Mouse (Mus musculus): ENCODE data around the gene H2-K1.
A peak's percentile ranks its signal among the peaks of the same experiment; 100 is the strongest.
"Not testable (repeated sequence)": the region's sequence is repeated elsewhere in the genome, so short reads cannot be mapped to it uniquely, and the experiment has no call there.

The H2-K1 gene

GRCm38 (mm10) chr17:33982136-33982535 lies 18.0 kb downstream of the H2-K1 start:
- DNase-seq (ENCODE audit: low read depth, low spot score) = not testable (repeated sequence)

- DNase-seq (ENCODE audit: low read depth, low spot score) = peak; percentile 86
These were observed 18.8 kb downstream of the H2-K1 start for GRCm38 (mm10) chr17:33981192-33981909.

GRCm38 (mm10) chr17:33980181-33981035 lies 19.7 kb downstream of the H2-K1 start:
- DNase-seq (ENCODE audit: low read depth, low spot score) = no peak

DNA sequence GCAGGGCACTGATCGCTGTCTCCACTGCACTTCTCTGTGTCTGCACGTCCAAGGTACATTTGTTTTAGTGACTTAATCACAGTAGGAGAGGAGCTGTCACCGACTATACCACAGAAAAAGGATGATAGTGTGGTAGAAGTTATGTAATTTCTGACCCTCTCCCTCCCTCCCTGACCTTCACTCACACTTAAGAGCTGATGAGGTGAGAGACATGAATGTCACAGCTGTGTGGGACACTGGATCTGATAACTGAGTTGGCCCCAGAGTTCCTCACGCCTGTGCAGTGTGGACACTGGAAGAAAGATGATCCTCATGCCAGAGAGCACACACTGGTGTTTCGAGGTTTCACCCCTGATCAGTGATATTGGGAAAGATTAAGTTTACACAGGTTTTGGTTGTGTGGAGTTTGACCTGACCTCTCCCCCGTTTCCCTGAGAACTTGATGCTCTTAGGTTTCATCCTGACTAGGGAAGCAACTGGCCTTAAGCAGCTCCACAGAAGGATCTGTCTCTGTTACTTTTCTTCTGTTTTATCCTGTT lies 20.6 kb downstream of the H2-K1 start:
- DNase-seq (ENCODE audit: low read depth, low spot score) = no peak

GRCm38 (mm10) chr17:33978631-33979031 lies 21.5 kb downstream of the H2-K1 start:
- DNase-seq (ENCODE audit: low read depth, low spot score) = peak; percentile 81

GRCm38 (mm10) chr17:33977861-33978557 lies 22.1 kb downstream of the H2-K1 start:
- DNase-seq (ENCODE audit: low read depth, low spot score) = no peak

DNA sequence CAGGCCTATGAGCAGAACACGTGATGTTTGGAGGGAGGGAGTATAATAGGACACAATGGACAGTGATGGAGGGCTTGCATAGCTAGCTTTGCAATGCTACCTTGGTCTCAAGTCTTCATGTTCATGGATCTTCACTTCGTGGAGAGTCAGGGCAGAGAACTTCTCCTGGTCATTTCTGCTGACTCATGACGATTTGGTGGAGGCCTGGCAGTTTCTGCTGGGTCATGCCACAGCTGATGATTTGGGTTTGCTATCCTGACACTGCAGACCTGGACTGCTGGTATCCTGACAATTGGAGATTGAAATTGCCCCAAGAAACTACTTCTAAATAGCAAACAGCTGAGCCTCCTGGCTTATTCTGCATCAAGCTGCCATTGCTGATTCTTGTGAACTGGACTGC lies 26.6 kb downstream of the H2-K1 start:
- DNase-seq (ENCODE audit: low read depth, low spot score) = no peak

DNA sequence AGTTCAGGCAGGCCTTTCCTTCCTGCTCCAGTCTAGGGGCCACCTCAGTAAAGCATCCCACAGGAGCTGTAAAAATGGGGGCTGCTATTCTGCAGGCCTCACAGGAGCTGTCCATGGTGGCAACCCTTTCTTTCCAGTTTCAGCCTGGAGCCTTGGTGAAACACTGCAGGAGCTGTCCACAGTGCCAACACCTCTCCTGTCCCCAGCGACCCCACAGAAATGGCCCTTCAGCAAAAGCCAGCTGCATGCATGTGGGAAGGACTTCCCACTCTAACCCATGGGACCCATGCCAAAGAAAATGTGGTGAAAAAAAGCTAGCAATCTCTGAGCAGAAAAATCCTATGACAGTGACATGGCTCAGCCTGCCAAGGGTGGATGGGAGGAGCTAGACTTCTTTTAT lies 27.5 kb downstream of the H2-K1 start:
- DNase-seq (ENCODE audit: low read depth, low spot score) = no peak

GRCm38 (mm10) chr17:33969394-33969793 lies 30.8 kb downstream of the H2-K1 start:
- DNase-seq (ENCODE audit: low read depth, low spot score) = no peak

DNA sequence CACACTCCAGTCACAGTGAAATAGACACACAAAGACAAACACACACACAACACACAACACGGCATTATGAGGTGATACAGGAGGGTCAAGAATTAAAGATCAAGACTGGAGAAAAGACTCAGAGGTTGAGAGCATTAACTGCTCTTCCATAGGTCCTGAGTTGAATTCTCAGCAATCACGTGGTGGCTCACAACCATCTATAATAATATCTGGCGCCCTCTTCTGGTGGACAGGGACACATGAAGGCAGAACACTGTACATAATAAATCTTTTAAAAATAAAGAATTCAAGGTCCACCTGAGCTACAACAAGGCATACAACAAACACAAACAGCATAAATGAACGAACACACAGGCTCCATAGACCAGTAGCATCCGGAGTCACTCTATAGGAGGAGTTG lies 31.2 kb downstream of the H2-K1 start:
- no peak for DNase-seq (ENCODE audit: low read depth, low spot score)

GRCm38 (mm10) chr17:33968489-33968888 lies 31.7 kb downstream of the H2-K1 start:
- peak; percentile 63 for DNase-seq (ENCODE audit: low read depth, low spot score)

DNA sequence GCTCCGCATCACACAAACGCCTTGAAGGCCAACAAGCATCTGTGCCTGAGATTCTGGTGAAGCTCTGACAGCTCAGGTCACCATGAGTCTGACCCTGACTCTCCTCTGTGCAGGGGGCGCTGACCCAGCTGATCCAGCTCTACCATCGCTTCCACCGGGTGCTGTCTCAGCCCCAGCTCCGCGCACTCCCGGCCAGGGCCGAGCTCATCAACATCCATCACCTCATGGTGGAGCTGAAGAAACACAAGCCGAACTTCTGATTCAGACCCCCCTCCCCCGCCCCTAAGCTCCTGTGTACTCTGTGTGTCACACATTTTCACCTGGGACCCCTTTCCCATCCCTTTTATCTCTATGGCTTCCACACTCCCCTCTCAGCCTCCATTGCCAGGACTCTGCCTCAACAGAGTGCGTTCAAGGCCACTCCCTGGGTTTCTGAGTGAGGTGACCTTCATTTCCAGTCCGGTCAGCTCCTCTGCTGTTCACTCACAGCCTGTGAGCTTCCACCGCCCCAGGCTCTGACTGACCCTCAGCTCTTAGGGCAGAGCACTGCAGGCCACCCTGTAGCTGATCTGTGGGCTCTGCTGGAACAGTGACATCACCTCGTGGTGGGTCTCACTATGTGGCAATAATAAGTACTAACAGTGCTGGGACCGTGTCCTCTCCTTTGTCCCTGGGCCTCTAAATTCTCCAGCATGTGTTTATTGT lies 34.1 kb downstream of the H2-K1 start:
- no peak for DNase-seq (ENCODE audit: low read depth, low spot score)

DNA sequence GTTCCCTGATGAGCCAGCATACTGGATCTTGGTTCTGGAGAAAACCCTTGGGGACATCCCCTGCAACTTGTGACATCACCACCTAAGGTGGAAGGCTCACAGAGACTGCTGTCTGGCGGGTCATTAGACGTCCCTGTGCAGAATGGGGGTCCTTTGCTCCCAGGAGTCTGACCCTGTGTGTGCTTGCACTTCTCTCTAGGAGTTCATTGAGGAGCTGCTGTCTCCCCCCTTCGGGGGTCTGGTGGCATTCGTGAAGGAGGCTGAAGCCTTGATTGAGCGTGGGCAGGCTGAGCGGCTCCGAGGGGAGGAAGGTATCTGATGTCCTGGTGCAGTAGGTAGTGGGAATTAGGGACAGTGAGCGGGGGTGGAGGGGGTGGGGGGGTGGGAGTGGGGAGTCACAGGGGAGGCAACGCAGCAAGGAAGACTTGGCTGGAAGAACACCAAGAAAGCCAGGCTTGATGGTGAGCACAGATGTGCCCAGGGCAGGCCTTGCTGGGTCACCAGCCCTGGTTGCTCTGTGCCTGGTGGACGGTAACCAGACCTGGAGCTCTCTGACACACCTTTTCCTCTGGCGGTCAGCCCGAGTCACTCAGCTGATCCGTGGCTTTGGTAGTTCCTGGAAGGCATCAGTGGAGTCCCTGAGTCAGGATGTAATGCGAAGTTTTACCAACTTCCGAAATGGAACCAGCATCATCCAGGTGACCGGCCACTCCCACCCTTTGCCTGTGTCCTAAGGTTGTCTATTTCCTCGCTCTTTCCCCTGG lies 34.9 kb downstream of the H2-K1 start:
- DNase-seq (ENCODE audit: low read depth, low spot score) = no peak

GRCm38 (mm10) chr17:33962876-33963275 lies 37.3 kb downstream of the H2-K1 start:
- DNase-seq (ENCODE audit: low read depth, low spot score) = no peak

DNA sequence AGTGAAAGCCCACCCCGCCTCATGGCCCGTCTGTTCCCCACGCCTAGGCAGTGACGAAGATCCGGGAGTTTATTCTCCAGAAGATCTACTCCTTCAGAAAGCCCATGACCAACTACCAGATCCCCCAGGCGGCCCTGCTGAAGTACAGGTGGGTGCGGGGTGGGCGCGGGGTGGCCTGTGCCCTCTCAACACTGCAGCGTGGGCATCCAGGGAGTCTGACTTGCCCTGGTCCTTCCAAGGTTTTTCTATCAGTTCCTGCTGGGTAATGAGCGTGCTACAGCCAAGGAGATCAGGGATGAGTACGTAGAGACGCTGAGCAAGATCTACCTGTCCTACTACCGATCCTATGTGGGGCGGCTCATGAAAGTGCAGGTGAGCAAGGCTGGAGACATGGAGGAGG lies 40.2 kb downstream of the H2-K1 start:
- DNase-seq (ENCODE audit: low read depth, low spot score) = no peak

DNA sequence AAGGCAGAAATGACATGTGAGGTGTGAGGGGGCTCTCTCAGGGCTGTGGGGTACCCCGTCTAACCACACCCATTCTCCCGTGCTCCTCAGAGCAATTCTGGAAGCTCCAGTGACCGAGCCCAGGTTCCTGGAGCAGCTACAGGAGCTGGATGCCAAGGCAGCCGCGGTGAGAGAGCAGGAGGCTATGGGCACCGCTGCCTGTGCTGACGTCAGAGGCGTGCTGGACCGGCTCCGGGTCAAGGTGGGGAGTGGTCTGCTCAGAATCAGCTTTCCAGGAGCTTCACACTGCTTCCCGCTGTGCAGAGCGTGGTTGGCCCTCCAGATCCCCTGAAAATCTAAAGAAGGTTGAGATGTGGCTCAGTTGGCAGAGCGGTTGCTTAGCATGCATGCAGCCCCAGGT lies 41.0 kb downstream of the H2-K1 start:
- DNase-seq (ENCODE audit: low read depth, low spot score) = no peak

- no peak for DNase-seq (ENCODE audit: low read depth, low spot score)
These were observed 41.7 kb downstream of the H2-K1 start for GRCm38 (mm10) chr17:33958451-33958850.

- DNase-seq (ENCODE audit: low read depth, low spot score) = no peak
These were observed 42.7 kb downstream of the H2-K1 start for GRCm38 (mm10) chr17:33957493-33957892.

- no peak for DNase-seq (ENCODE audit: low read depth, low spot score)
These were observed 43.8 kb downstream of the H2-K1 start for GRCm38 (mm10) chr17:33956336-33956735.

- peak; percentile 98 for DNase-seq (ENCODE audit: low read depth, low spot score)
These were observed 44.5 kb downstream of the H2-K1 start, which contains the start of the genes Vps52 and Rps18 for GRCm38 (mm10) chr17:33955555-33956214. Vps52 (plus strand) TSS chr17:33955812. Rps18 (minus strand) TSS chr17:33956001.

All from retina, adult 2 months (tissue).